Mouse (Mus musculus) ES-Bruce4 (cell line): ENCODE data around the gene Gm3173.
"Not testable (repeated sequence)": the region's sequence is repeated elsewhere in the genome, so short reads cannot be mapped to it uniquely, and the experiment has no call there.

Experiments used
- CTCF ChIP-seq: IDR thresholded peaks from one replicate; pipeline ENCODE4 v1.8.1; 2011; ENCODE audit warnings: low read depth, low read length
- POLR2A ChIP-seq: IDR thresholded peaks from one replicate; pipeline ENCODE4 v1.8.1; 2011; ENCODE audit warnings: low read length; ENCODE audit not compliant: insufficient read depth

DNA sequence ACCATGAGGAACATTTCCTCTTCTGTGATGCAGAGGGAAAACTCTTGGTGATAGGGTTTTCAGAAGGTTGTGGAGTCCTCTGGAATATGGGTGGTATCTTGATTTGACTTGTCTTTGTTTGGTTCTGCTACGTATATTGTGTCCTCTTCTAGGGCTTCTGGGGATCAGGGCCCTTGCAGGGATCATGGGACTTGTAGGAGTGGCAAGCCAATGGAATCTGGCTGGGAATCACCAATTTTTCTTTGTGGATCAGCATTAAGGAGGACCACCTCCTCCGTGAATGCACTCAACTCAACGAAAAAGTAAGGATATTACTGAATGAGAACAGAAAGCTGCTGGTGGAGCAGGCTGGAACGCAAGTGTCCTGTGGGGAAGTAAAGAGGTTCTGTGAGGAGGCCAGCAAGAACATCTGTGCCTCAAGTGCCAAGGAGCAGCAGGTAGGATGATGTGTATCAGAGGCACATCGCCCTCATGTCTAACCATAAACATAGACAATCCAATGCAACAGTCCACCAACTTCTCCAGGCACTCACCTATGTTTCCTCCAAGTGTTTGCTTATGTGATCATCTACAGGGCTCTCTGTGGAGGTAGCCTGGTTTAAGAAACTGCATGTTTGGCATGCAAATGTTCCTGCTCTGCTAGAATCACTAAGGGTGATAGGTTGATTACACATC lies 30.5 kb upstream of the Gm3173 start:
- not testable (repeated sequence) for TF ChIP-seq POLR2A, CTCF
